Mouse (Mus musculus) embryonic facial prominence, embryonic 11.5 days (tissue): ENCODE results near the gene Mfrp. TPM values are rescaled to one million over a fixed set of nuclear protein-coding genes. Genes with fewer than 3 reads are reported as not detected.

ENCODE experiments used
- ATAC-seq: fragments of 200-750 bp; cut with Nextera tagmentation; replicated peaks from 2 replicates; pipeline ENCODE4 v1.8.0; 2017; ENCODE audit warnings: low read depth; ENCODE audit not compliant: insufficient number of reproducible peaks, low FRiP score, low TSS enrichment
- DNase-seq: peaks from one replicate; pipeline ENCODE4 v3.0.0-alpha.2; 2015; ENCODE audit warnings: low spot score
- H3K27ac ChIP-seq: fragments of 300-500 bp; sonication (generic); replicated peaks from 2 replicates; pipeline ENCODE4 v1.5.1; 2014; ENCODE audit warnings: mild to moderate bottlenecking, low read depth, low read length, control low read depth
- H3K27me3 ChIP-seq: fragments of 300-500 bp; sonication (generic); 2 replicates; pipeline ENCODE4 v1.6.1; 2014; ENCODE audit warnings: mild to moderate bottlenecking, low read length, moderate library complexity, mixed read lengths; ENCODE audit not compliant: control insufficient read depth, insufficient read depth
- H3K36me3 ChIP-seq: fragments of 300-500 bp; sonication (generic); replicated peaks from 2 replicates; pipeline ENCODE4 v1.6.1; 2014; ENCODE audit warnings: low read depth, mild to moderate bottlenecking, low read length, moderate library complexity, mixed read lengths; ENCODE audit not compliant: control insufficient read depth, insufficient read depth
- H3K4me1 ChIP-seq: fragments of 300-500 bp; sonication (generic); 2 replicates; pipeline ENCODE4 v1.6.1; 2014; ENCODE audit warnings: low read length, mixed read lengths; ENCODE audit not compliant: control insufficient read depth, insufficient read depth
- H3K4me2 ChIP-seq: fragments of 300-500 bp; sonication (generic); 2 replicates; pipeline ENCODE4 v1.6.1; 2014; ENCODE audit warnings: low read depth, mild to moderate bottlenecking, control low read depth, low read length, moderate library complexity
- H3K4me3 ChIP-seq: fragments of 300-500 bp; sonication (generic); 2 replicates; pipeline ENCODE4 v1.5.1; 2014; ENCODE audit warnings: low read depth, low read length, control low read depth
- H3K9ac ChIP-seq: fragments of 300-500 bp; sonication (generic); replicated peaks from 2 replicates; pipeline ENCODE4 v1.6.1; 2014; ENCODE audit warnings: mild to moderate bottlenecking, control low read depth, low read length
- H3K9me3 ChIP-seq: fragments of 300-500 bp; sonication (generic); replicated peaks from 2 replicates; pipeline ENCODE4 v1.6.1; 2016; ENCODE audit warnings: mild to moderate bottlenecking, low read length, inconsistent platforms, mixed read lengths; ENCODE audit not compliant: control insufficient read depth
- WGBS: fragments of 180-500 bp; shearing (Covaris S2); extraction: QIAGEN DNeasy Blood & Tissue Kit; methylation state at CpG from one replicate; pipeline ENCODE4 v1.1.7; 2014; 5-methylcytosine and 5-hydroxymethylcytosine counted together
- polyA plus RNA-seq: library from polyadenylated mRNA; unstranded; fragments of >200 nt; fragmentation: Nextera tagmentation; extraction: Ambion mirVana; gene quantifications from 2 replicates; pipeline ENCODE4 v1.2.1, GENCODE M21; 2014

Gene Mfrp
- polyA plus RNA-seq, 1 experiment from 2014 or later, result 0.32 TPM

DNA sequence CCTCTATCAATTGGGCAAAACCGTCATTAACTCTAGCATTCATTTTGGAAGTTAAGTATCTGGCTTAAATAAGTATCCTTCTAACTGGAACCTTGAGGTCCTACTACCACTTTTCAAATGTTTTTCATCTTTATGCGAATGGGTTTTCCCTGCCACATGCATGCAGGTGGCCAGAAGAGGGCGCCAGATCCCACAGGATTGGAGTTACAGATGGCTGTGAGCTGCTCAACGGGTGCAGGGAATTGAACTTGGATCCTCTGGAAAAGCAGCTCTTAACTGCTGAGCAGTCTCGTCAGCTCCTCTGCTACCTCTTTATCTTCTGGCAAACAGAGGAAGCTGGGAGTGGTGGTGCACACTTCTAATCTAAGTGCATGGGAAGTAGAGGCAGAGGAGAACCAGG lies 17.5 kb downstream of the Mfrp start:
- ATAC-seq (no peak), DNase-seq (peak; percentile 26)
- no peak overlapping the region for H3K4me3 ChIP-seq
- H3K9ac ChIP-seq, result no peak overlapping the region
- H3K4me1 ChIP-seq, result no peaks in the 10 kb centered on the region
- H3K27me3 ChIP-seq, result no peaks in the 10 kb centered on the region
- no peaks in the 10 kb centered on the region for H3K36me3 ChIP-seq
- no peak overlapping the region for H3K27ac ChIP-seq
- no peak overlapping the region for H3K4me2 ChIP-seq
- no peaks in the 10 kb centered on the region for H3K9me3 ChIP-seq
- 42% methylated on average over 5 of the region's 5 CpGs for WGBS

GRCm38 (mm10) chr9:44119948-44120465 lies 18.5 kb downstream of the Mfrp start:
- DNase-seq (no peak), ATAC-seq (no peak)
- Histone ChIP-seq H3K4me2 (no peak overlapping the region), H3K9ac (no peak overlapping the region), H3K4me3 (no peak overlapping the region), H3K4me1 (no peaks in the 10 kb centered on the region), H3K27me3 (no peaks in the 10 kb centered on the region), H3K27ac (no peak overlapping the region), H3K9me3 (no peaks in the 10 kb centered on the region), H3K36me3 (no peaks in the 10 kb centered on the region)
- WGBS, result 82% methylated on average over 8 of the region's 8 CpGs

GRCm38 (mm10) chr9:44124317-44124716 lies 22.8 kb downstream of the Mfrp start:
- H3K36me3 ChIP-seq, result no peaks in the 10 kb centered on the region
- no peak overlapping the region for H3K27ac ChIP-seq
- 70% methylated on average over 6 of the region's 6 CpGs for WGBS
- ATAC-seq (no peak), DNase-seq (no peak)
- no peak overlapping the region for H3K4me3 ChIP-seq
- H3K4me1 ChIP-seq, result no peaks in the 10 kb centered on the region
- H3K9me3 ChIP-seq, result no peaks in the 10 kb centered on the region
- no peak overlapping the region for H3K4me2 ChIP-seq
- no peaks in the 10 kb centered on the region for H3K27me3 ChIP-seq
- H3K9ac ChIP-seq, result no peak overlapping the region

DNA sequence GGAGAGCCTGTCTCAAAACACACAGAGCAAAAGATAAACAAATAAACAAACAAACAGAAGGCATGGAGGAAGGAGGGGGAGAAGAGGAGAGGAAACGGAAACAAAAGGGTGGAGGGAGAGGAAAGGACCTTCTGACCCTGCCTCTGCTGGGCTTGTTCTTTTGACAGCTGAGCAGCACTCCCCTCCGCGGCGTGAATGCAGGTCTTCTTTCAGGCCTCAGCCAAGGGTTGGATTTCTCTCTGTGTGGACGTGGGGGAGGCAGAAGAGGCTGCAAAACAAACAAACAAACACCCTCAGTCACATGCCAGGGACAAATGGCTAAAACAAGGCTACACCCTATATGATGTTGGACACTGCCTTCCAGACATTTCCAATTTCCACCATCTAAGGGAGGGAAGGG lies 23.5 kb downstream of the Mfrp start:
- Histone ChIP-seq H3K36me3 (no peaks in the 10 kb centered on the region), H3K9ac (no peak overlapping the region), H3K4me2 (no peak overlapping the region), H3K27me3 (no peaks in the 10 kb centered on the region), H3K9me3 (no peaks in the 10 kb centered on the region), H3K4me3 (no peak overlapping the region), H3K27ac (no peak overlapping the region), H3K4me1 (no peaks in the 10 kb centered on the region; the same call in 1 of the 2 replicates)
- ATAC-seq (no peak), DNase-seq (no peak)
- 25% methylated on average over 5 of the region's 5 CpGs for WGBS

GRCm38 (mm10) chr9:44125546-44126428 lies 24.3 kb downstream of the Mfrp start:
- no peak overlapping the region for H3K4me3 ChIP-seq
- no peak overlapping the region for H3K9ac ChIP-seq
- ATAC-seq (no peak), DNase-seq (peak; percentile 93)
- peaks cover 3% of the 10 kb centered on the region for H3K4me1 ChIP-seq
- no peak overlapping the region for H3K27ac ChIP-seq
- no peaks in the 10 kb centered on the region for H3K36me3 ChIP-seq
- 36% methylated on average over 18 of the region's 18 CpGs for WGBS
- no peak overlapping the region for H3K4me2 ChIP-seq
- no peaks in the 10 kb centered on the region for H3K9me3 ChIP-seq
- H3K27me3 ChIP-seq, result no peaks in the 10 kb centered on the region

GRCm38 (mm10) chr9:44126746-44127145 lies 25.2 kb downstream of the Mfrp start:
- ATAC-seq (no peak), DNase-seq (no peak)
- H3K4me1 ChIP-seq, result peaks cover 3% of the 10 kb centered on the region
- no peak overlapping the region for H3K4me3 ChIP-seq
- no peak overlapping the region for H3K27ac ChIP-seq
- H3K9ac ChIP-seq, result no peak overlapping the region
- H3K9me3 ChIP-seq, result no peaks in the 10 kb centered on the region
- H3K27me3 ChIP-seq, result no peaks in the 10 kb centered on the region
- no peaks in the 10 kb centered on the region for H3K36me3 ChIP-seq
- 92% methylated on average over 3 of the region's 3 CpGs for WGBS
- no peak overlapping the region for H3K4me2 ChIP-seq

- no peak overlapping the region for H3K4me2 ChIP-seq
- DNase-seq (no peak), ATAC-seq (no peak)
- H3K4me1 ChIP-seq, result peaks cover 3% of the 10 kb centered on the region
- WGBS, result 61% methylated on average over 3 of the region's 3 CpGs
- H3K27me3 ChIP-seq, result no peaks in the 10 kb centered on the region
- H3K27ac ChIP-seq, result no peak overlapping the region
- no peaks in the 10 kb centered on the region for H3K36me3 ChIP-seq
- H3K9ac ChIP-seq, result no peak overlapping the region
- H3K4me3 ChIP-seq, result no peak overlapping the region
- no peaks in the 10 kb centered on the region for H3K9me3 ChIP-seq
Measured at GRCm38 (mm10) chr9:44127351-44127801, 25.8 kb downstream of the Mfrp start.

DNA sequence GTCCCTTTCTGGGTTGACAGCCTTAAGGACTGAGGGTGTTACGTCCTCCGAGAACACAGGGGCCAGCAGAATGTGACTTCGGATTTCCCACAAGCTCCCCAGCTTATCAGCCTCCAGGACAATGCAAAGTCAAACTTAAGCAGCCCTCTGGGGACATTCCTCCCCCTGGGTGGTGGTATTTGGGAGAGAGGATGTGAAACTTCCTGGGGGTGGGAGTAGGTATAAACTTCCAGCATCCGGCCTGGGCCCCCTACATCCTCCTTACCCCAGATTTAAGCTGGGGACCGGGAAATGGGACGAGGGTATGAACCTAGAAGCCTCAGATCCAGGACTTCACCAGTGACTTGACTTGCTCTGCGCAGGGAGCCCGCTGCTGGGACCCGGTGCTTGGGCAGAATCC lies 28.1 kb downstream of the Mfrp start:
- H3K4me1 ChIP-seq, result peaks cover 6% of the 10 kb centered on the region
- peaks cover 14% of the 10 kb centered on the region for H3K27me3 ChIP-seq
- H3K4me2 ChIP-seq, result peak overlapping the region; percentile 74
- no peaks in the 10 kb centered on the region for H3K36me3 ChIP-seq
- ATAC-seq (peak; percentile 0; the same call in 1 of the 2 replicates), DNase-seq (no peak)
- peak overlapping the region; percentile 33 for H3K4me3 ChIP-seq
- WGBS, result 1% methylated on average over 9 of the region's 9 CpGs
- H3K9me3 ChIP-seq, result no peaks in the 10 kb centered on the region
- peak overlapping the region; percentile 29; the same call in 1 of the 2 replicates for H3K27ac ChIP-seq
- peak overlapping the region; percentile 60 for H3K9ac ChIP-seq
